Mouse (Mus musculus) heart, postnatal 0 days (tissue): Measurements from ENCODE around the gene Tex45.

Source experiments
- CTCF ChIP-seq: IDR thresholded peaks from 2 replicates; pipeline ENCODE4 v1.5.1; 2016; ENCODE audit warnings: antibody characterized with exemption, control low read depth, low read depth
- EP300 ChIP-seq: IDR thresholded peaks from 2 replicates; pipeline ENCODE4 v1.6.1; 2016; ENCODE audit warnings: antibody characterized with exemption, low read depth

DNA sequence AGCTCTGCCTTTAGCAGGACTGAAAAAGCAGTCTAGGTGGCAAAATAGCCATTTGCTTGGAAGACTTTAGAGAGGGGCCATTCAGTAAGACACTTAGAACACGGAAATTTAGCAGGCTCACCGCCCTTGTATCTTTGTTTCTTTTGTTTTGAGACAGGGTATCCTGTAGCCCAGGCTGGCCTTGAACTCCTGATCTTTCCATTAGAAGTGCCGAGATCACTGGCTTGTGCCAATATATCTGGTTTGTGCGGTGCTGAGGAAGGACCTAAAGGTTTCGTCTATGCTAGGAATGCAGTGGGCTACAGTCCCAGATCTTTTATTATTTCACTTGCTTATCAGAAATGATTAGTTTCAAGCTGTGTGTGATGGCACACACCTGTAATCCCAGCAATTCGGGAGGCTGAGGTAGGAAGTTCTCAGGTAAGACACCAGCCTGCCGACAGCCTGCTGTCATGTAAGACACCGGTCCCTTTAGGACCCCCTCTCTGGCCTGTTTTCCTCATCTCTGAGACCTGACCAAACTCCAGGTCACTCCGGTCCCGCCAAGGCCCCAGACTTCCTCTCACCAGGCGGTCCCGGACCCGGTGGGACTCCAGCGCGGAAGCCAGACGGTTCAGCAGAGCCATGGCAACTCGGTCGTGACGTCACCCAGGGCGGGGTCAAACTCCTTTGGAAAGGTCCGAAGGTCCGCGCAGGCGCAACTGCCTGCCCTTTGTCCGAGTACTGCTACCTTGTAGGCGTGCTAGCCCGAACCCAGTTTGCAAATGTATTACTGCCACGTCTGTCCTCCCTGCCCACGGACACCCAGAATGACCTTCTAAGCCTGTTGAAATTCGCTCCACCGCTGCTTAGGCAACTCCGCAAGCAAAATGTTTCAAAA, 3.4 kb upstream of the Tex45 start, which contains the start of gene Pex11g:
- TF ChIP-seq CTCF: no peak
- TF ChIP-seq EP300: no peak
